Mouse (Mus musculus): Measurements from ENCODE around the gene Cd5l. TPM values are rescaled to one million over a fixed set of nuclear protein-coding genes. Genes with fewer than 3 reads are reported as not detected.

Gene Cd5l
- polyA plus RNA-seq, 1 experiment, result 0.05 TPM

- TF ChIP-seq CTCF (IDR thresholded peaks at IDR 0.05; ENCODE audit: borderline replicate concordance, insufficient read depth, low read depth, low read length) (no peak), POLR2A (IDR thresholded peaks at IDR 0.05; ENCODE audit: borderline replicate concordance, insufficient read depth, low read length) (no peak)
- WGBS, result 85% methylated on average over 6 of the region's 6 CpGs
- no peaks in the 10 kb centered on the region for H3K27me3 ChIP-seq (ENCODE audit: control insufficient read depth, insufficient read depth, low read length)
These were observed 52.9 kb downstream of the Cd5l start for GRCm38 (mm10) chr3:87410605-87411004.

GRCm38 (mm10) chr3:87411150-87411549, 53.5 kb downstream of the Cd5l start:
- peak; percentile 22 to 36 for DNase-seq
- Histone ChIP-seq H3K27ac (ENCODE audit: insufficient read depth, low read length) (no peak overlapping the region), H3K27me3 (ENCODE audit: control insufficient read depth, insufficient read depth, low read length) (no peaks in the 10 kb centered on the region), H3K4me3 (replicated peaks; ENCODE audit: insufficient read depth, low read depth, low read length) (no peak overlapping the region), H3K4me1 (ENCODE audit: control insufficient read depth, insufficient read depth, low read length) (no peaks in the 10 kb centered on the region)
- no peak for TF ChIP-seq POLR2A (IDR thresholded peaks at IDR 0.05; ENCODE audit: borderline replicate concordance, insufficient read depth, low read length)
- TF ChIP-seq CTCF (IDR thresholded peaks at IDR 0.05; ENCODE audit: borderline replicate concordance, insufficient read depth, low read depth, low read length), result peak; percentile 79
- WGBS, result 12% methylated on average over 12 of the region's 12 CpGs

More at GRCm38 (mm10) chr3:87410605-87411004, 52.9 kb downstream of the Cd5l start:
- Histone ChIP-seq H3K4me3 (replicated peaks; ENCODE audit: insufficient read depth, low read depth, low read length) (no peak overlapping the region), H3K4me1 (ENCODE audit: control insufficient read depth, insufficient read depth, low read length) (no peaks in the 10 kb centered on the region), H3K27ac (ENCODE audit: insufficient read depth, low read length) (no peak overlapping the region)
- no peak for DNase-seq

- TF ChIP-seq CTCF (IDR thresholded peaks at IDR 0.05; ENCODE audit: borderline replicate concordance, insufficient read depth, low read depth, low read length) (no peak), POLR2A (IDR thresholded peaks at IDR 0.05; ENCODE audit: borderline replicate concordance, insufficient read depth, low read length) (no peak)
- 81% methylated on average over 1 of the region's 1 CpGs for WGBS
These were observed 63.0 kb downstream of the Cd5l start for GRCm38 (mm10) chr3:87420645-87421044.

More at GRCm38 (mm10) chr3:87420645-87421044, 63.0 kb downstream of the Cd5l start:
- H3K27me3 ChIP-seq (ENCODE audit: control insufficient read depth, insufficient read depth, low read length), result no peaks in the 10 kb centered on the region
- H3K4me1 ChIP-seq (ENCODE audit: control insufficient read depth, insufficient read depth, low read length), result no peaks in the 10 kb centered on the region
- no peak for DNase-seq
- no peak overlapping the region for H3K4me3 ChIP-seq (replicated peaks; ENCODE audit: insufficient read depth, low read depth, low read length)
- no peak overlapping the region for H3K27ac ChIP-seq (ENCODE audit: insufficient read depth, low read length)

Other genes starting within 250 kb of the Cd5l start
- gene Kirrel, start 183.1 kb upstream of the Cd5l start, polyA plus RNA-seq (2012; rRNA removed), result 5.6 and 6.1 TPM in 2 replicates
- gene Fcrls, start 94.1 kb upstream of the Cd5l start, polyA plus RNA-seq (2012; rRNA removed), result 4.3 and 4.5 TPM in 2 replicates
- 0.21 and 0.29 TPM in 2 replicates for gene Fcrl1, start 18.5 kb downstream of the Cd5l start, polyA plus RNA-seq (2012; rRNA removed)
- gene Fcrl5, start 77.9 kb downstream of the Cd5l start, polyA plus RNA-seq (2012; rRNA removed), result not detected in 2 replicates
- 17.3 and 18.3 TPM in 2 replicates for gene Etv3, start 167.5 kb downstream of the Cd5l start, polyA plus RNA-seq (2012; rRNA removed)

Data from cerebellum, adult 2 months (tissue).